Mouse (Mus musculus): ENCODE data around the gene Nmi.

The Nmi gene

DNA sequence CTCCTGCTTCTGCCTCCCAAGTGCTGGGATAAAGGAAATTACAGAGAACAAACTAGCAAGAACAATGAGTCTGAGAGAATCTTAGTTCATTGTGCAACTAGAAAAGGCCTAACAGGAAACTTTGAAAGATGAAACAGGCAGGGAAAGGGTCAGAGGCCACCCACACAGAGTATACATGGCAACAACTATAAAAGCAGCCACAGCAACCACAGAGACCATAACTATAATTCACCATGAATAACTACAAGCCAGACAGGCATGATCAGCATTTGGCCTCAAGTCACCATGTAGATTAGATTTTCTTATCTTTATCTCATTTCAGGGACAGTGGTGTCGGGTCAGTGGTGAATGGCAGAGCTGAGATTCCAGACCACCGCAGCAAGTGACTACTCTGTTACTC lies 16.3 kb upstream of the Nmi start:
- Histone ChIP-seq H3K4me1 (replicated peaks; ENCODE audit: low read depth, low read length) (peaks cover 6% of the 10 kb centered on the region), H3K36me3 (ENCODE audit: insufficient read depth, low read length) (no peaks in the 10 kb centered on the region), H3K4me3 (replicated peaks; ENCODE audit: low read length) (no peak overlapping the region), H3K27me3 (ENCODE audit: insufficient read depth, low read length) (no peaks in the 10 kb centered on the region), H3K9me3 (ENCODE audit: low read length) (no peaks in the 10 kb centered on the region)
- no peak for TF ChIP-seq NANOG (IDR thresholded peaks at IDR 0.05; ENCODE audit: borderline replicate concordance, low read length)
- TF ChIP-seq CTCF (conservative IDR thresholded peaks at IDR 0.05; ENCODE audit: low read length): no peak
- TF ChIP-seq POU5F1 (IDR thresholded peaks at IDR 0.05; ENCODE audit: borderline replicate concordance, low read length): no peak

DNA sequence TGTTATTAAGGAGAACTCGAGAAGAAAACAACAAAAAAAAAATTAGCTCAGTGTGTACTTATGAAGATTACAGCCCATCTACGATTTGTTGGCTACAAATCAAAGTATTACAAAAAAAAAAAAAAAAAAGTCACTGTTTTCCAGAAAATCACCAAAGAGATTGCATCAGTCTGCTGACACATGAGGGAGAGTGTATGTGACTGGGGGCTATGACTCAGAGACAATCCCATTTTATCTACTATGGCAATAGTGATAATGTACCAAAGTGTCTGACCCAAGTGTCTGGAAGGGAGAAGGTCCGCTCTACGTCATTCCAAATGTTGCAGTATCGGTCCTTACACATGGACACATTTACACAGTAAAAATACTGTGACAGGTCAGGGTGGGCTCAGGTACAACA lies 13.4 kb upstream of the Nmi start:
- Histone ChIP-seq H3K4me1 (replicated peaks; ENCODE audit: low read depth, low read length) (peaks cover 6% of the 10 kb centered on the region), H3K27me3 (ENCODE audit: insufficient read depth, low read length) (no peaks in the 10 kb centered on the region), H3K36me3 (ENCODE audit: insufficient read depth, low read length) (no peaks in the 10 kb centered on the region; the same call in 1 of the 2 replicates), H3K4me3 (replicated peaks; ENCODE audit: low read length) (no peak overlapping the region), H3K9me3 (ENCODE audit: low read length) (peaks cover 20% of the 10 kb centered on the region)
- no peak for TF ChIP-seq CTCF (conservative IDR thresholded peaks at IDR 0.05; ENCODE audit: low read length)
- no peak for TF ChIP-seq NANOG (IDR thresholded peaks at IDR 0.05; ENCODE audit: borderline replicate concordance, low read length)
- no peak for TF ChIP-seq POU5F1 (IDR thresholded peaks at IDR 0.05; ENCODE audit: borderline replicate concordance, low read length)

DNA sequence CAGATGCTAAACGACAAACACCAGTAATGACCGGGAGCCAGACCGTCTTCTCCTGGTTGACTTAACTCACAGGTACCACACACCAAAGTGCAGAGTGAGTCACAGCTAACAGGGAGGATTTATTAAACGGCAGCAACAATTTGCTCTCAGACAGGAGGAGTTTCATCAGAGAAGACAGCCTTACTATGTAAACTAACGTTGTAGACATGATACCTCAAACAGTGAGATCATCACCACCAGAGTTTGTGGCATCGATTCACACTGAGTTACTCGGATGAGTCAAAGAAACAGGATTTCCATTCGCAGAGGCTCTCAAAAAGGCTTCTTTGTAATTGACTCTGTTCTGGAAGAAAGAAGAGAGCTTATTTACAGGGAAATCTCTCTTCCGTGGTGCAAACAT lies 12.9 kb upstream of the Nmi start:
- Histone ChIP-seq H3K27me3 (ENCODE audit: insufficient read depth, low read length) (no peaks in the 10 kb centered on the region), H3K9me3 (ENCODE audit: low read length) (peaks cover 25% of the 10 kb centered on the region), H3K4me3 (replicated peaks; ENCODE audit: low read length) (no peak overlapping the region), H3K36me3 (ENCODE audit: insufficient read depth, low read length) (no peaks in the 10 kb centered on the region; the same call in 1 of the 2 replicates), H3K4me1 (replicated peaks; ENCODE audit: low read depth, low read length) (peaks cover 6% of the 10 kb centered on the region)
- TF ChIP-seq POU5F1 (IDR thresholded peaks at IDR 0.05; ENCODE audit: borderline replicate concordance, low read length): no peak
- no peak for TF ChIP-seq CTCF (conservative IDR thresholded peaks at IDR 0.05; ENCODE audit: low read length)
- no peak for TF ChIP-seq NANOG (IDR thresholded peaks at IDR 0.05; ENCODE audit: borderline replicate concordance, low read length)

DNA sequence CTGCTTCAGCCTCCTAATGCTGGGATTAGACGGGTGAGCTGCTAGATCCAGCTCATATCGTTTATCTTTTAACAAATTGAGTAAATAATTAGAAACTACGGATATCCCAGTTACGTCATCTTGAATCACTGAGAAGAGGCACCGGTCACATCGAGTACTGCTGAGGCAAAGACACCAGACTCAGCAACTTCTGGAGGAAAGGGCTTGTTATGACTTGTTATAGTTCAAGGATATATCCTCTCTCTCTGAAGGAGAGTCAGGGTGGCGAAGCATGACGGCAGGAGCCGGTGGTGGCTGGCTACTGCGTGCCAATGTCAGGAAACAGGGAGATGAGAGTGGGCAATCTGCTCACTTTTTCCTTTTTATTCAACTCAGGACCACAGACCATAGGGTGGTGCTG lies 11.9 kb upstream of the Nmi start:
- H3K9me3 ChIP-seq (ENCODE audit: low read length): peaks cover 29% of the 10 kb centered on the region
- TF ChIP-seq NANOG (IDR thresholded peaks at IDR 0.05; ENCODE audit: borderline replicate concordance, low read length) (no peak), CTCF (conservative IDR thresholded peaks at IDR 0.05; ENCODE audit: low read length) (no peak), POU5F1 (IDR thresholded peaks at IDR 0.05; ENCODE audit: borderline replicate concordance, low read length) (no peak)
- H3K27me3 ChIP-seq (ENCODE audit: insufficient read depth, low read length): no peaks in the 10 kb centered on the region
- H3K4me3 ChIP-seq (replicated peaks; ENCODE audit: low read length): no peak overlapping the region
- H3K4me1 ChIP-seq (replicated peaks; ENCODE audit: low read depth, low read length): peaks cover 6% of the 10 kb centered on the region
- no peaks in the 10 kb centered on the region; the same call in 1 of the 2 replicates for H3K36me3 ChIP-seq (ENCODE audit: insufficient read depth, low read length)

DNA sequence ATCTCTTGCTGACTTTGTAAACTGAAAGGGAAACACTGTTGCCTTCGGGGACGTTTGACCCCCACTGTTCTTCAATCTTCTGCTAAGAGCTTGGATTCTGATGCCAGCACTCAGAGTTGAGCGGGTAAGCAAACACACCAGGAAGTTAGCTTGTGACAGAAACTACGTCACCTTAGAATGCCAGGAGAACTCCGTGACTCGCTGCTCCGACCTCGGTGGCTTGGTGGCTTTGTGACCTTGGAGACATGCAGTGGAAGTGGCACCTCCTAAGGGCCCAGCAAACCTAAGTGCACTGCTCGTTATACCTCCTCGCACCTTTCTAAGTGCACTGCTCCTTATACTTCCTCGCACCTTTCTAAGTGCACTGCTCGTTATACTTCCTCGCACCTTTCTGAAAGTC lies 9.0 kb upstream of the Nmi start:
- TF ChIP-seq CTCF (conservative IDR thresholded peaks at IDR 0.05; ENCODE audit: low read length): no peak
- no peak for TF ChIP-seq NANOG (IDR thresholded peaks at IDR 0.05; ENCODE audit: borderline replicate concordance, low read length)
- TF ChIP-seq POU5F1 (IDR thresholded peaks at IDR 0.05; ENCODE audit: borderline replicate concordance, low read length): no peak

DNA sequence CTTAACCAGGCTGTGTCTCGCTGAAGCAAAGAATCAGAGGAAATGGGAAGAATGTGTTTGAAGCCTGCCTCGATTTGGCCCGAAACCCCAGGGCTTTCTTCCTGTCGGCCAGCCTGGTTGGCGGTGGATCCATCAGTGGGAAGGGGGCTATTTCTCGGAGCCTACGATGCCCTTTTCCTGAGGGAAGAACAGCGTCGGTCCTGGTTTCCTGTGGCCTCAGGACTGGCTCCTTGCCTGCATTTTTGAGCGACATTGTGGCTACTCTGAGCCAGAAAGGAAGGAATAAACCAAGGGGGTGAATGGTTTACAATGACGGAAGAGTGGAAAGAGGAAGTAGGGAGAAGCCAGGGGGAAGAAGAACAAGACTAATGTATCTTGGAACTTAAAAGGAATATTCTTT lies 8.3 kb upstream of the Nmi start:
- Histone ChIP-seq H3K4me3 (replicated peaks; ENCODE audit: low read length) (no peak overlapping the region), H3K27me3 (ENCODE audit: insufficient read depth, low read length) (no peaks in the 10 kb centered on the region), H3K4me1 (replicated peaks; ENCODE audit: low read depth, low read length) (peaks cover 6% of the 10 kb centered on the region), H3K36me3 (ENCODE audit: insufficient read depth, low read length) (no peaks in the 10 kb centered on the region; the same call in 1 of the 2 replicates), H3K9me3 (ENCODE audit: low read length) (peaks cover 40% of the 10 kb centered on the region)
- TF ChIP-seq NANOG (IDR thresholded peaks at IDR 0.05; ENCODE audit: borderline replicate concordance, low read length): no peak

More for the DNA sequence above, 9.0 kb upstream of the Nmi start:
- Histone ChIP-seq H3K4me1 (replicated peaks; ENCODE audit: low read depth, low read length) (peaks cover 6% of the 10 kb centered on the region), H3K27me3 (ENCODE audit: insufficient read depth, low read length) (no peaks in the 10 kb centered on the region), H3K36me3 (ENCODE audit: insufficient read depth, low read length) (no peaks in the 10 kb centered on the region; the same call in 1 of the 2 replicates), H3K9me3 (ENCODE audit: low read length) (peaks cover 40% of the 10 kb centered on the region), H3K4me3 (replicated peaks; ENCODE audit: low read length) (no peak overlapping the region)

DNA sequence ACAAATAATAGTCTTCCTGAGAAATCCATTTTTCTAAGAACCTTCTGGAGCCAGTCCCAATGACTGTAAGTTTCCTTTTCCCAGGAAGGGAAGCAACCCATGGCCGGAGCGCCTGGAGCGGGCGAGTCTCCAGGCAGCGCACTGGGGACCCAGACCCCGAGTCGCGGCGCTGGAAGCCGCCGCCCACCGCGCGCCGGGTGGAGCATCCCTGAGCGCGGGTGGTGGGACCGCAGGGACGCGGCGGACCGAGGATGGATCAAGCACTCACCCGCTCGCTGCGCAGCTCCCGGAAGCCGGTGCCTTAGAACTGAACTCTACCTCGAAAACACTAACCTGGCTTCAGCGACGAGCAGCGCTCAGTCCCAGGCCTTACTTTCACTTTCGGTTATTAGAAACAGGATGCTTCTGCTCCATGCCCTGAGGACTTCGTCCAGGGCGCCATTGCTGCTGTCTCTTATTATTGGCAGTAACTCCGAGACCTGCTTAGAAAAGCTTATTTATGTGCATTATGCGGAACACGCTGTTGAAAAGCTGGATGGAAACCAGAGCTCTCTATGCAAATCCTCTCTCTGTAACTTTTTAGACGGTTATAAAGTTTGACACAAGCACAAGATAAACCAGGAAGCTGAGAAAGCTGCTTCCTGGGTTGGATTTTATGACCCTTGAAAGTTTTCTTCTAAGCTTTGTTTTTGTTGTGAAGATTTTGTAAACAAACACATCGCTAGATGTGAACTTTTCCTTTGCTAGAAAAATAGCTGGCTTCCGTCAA lies 469 bp downstream of the Nmi start:
- Histone ChIP-seq H3K9me3 (ENCODE audit: low read length) (no peaks in the 10 kb centered on the region), H3K4me1 (replicated peaks; ENCODE audit: low read depth, low read length) (peaks cover 5% of the 10 kb centered on the region; the same call in 1 of the 2 replicates), H3K27me3 (ENCODE audit: insufficient read depth, low read length) (peaks cover 7% of the 10 kb centered on the region), H3K36me3 (ENCODE audit: insufficient read depth, low read length) (no peaks in the 10 kb centered on the region), H3K4me3 (replicated peaks; ENCODE audit: low read length) (peak overlapping the region; percentile 52)
- TF ChIP-seq CTCF (conservative IDR thresholded peaks at IDR 0.05; ENCODE audit: low read length): no peak
- TF ChIP-seq POU5F1 (IDR thresholded peaks at IDR 0.05; ENCODE audit: borderline replicate concordance, low read length): no peak
- TF ChIP-seq NANOG (IDR thresholded peaks at IDR 0.05; ENCODE audit: borderline replicate concordance, low read length): no peak

DNA sequence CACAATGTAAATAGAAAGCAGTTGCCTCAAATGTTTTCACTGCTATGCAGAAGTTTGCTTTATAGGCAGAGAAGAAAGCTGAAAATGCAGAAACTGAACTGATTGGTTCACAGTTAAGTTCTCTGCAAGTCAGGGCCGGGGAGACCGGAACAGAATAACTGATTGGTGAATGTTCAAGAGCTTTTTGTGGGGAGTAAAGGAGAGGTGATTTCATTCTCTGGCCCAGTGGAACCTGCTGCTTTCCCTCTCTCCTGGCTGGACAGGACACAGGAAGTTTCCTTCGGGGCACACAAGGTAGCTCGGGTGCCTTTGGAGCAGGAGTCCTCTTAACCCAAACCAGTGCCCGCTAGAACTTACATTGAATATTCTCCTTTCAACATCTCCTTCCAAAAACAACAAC lies 1.2 kb downstream of the Nmi start:
- TF ChIP-seq CTCF (conservative IDR thresholded peaks at IDR 0.05; ENCODE audit: low read length) (no peak), NANOG (IDR thresholded peaks at IDR 0.05; ENCODE audit: borderline replicate concordance, low read length) (no peak), POU5F1 (IDR thresholded peaks at IDR 0.05; ENCODE audit: borderline replicate concordance, low read length) (no peak)
- no peaks in the 10 kb centered on the region for H3K9me3 ChIP-seq (ENCODE audit: low read length)
- H3K36me3 ChIP-seq (ENCODE audit: insufficient read depth, low read length): no peaks in the 10 kb centered on the region
- peaks cover 5% of the 10 kb centered on the region; the same call in 1 of the 2 replicates for H3K4me1 ChIP-seq (replicated peaks; ENCODE audit: low read depth, low read length)
- peaks cover 7% of the 10 kb centered on the region for H3K27me3 ChIP-seq (ENCODE audit: insufficient read depth, low read length)
- H3K4me3 ChIP-seq (replicated peaks; ENCODE audit: low read length): 0 out of 2 replicates have a peak overlapping the region, but pooled peaks have one; percentile 52

All from E14TG2a.4 (cell line).